Mouse (Mus musculus) brain, embryonic 14.5 days (tissue): ENCODE measurements around the gene Trpm3.

Experiments used
- CTCF ChIP-seq: fragments of 200-500 bp; IDR thresholded peaks from 2 replicates; pipeline ENCODE4 v1.5.1; 2012; ENCODE audit warnings: inconsistent platforms, mild to moderate bottlenecking, moderate library complexity, borderline replicate concordance; ENCODE audit not compliant: insufficient read depth, insufficient read length; ENCODE audit errors: extremely low read depth
- POLR2A ChIP-seq: fragments of 200-500 bp; IDR thresholded peaks from 2 replicates; pipeline ENCODE4 v1.6.1; 2012; ENCODE audit warnings: mild to moderate bottlenecking, inconsistent platforms, borderline replicate concordance; ENCODE audit not compliant: poor library complexity, insufficient read depth, insufficient read length, severe bottlenecking; ENCODE audit errors: extremely low read depth

DNA sequence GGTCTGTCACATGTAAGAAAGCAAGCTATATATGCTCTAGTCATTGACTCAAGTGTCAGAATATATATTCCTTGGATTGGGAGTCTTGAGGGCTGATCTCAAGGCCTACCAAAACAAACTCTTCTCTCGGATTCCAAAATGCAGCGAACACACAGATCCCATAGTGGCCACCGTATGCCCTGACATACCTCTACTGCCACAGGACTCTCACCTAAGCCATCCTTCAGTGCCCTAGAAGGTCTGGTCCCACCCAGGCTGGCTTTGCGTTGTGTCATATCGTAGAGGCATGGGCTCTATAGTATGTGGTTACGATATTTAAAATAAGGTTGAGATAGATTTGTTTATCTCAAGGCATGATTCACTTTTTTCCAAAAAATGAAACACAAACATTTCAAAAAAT lies 763.5 kb downstream of the Trpm3 start:
- TF ChIP-seq CTCF (no peak), POLR2A (no peak)
